Comparison of ENCODE assay signal across 12 mouse cellular contexts in the genomic region with DNA sequence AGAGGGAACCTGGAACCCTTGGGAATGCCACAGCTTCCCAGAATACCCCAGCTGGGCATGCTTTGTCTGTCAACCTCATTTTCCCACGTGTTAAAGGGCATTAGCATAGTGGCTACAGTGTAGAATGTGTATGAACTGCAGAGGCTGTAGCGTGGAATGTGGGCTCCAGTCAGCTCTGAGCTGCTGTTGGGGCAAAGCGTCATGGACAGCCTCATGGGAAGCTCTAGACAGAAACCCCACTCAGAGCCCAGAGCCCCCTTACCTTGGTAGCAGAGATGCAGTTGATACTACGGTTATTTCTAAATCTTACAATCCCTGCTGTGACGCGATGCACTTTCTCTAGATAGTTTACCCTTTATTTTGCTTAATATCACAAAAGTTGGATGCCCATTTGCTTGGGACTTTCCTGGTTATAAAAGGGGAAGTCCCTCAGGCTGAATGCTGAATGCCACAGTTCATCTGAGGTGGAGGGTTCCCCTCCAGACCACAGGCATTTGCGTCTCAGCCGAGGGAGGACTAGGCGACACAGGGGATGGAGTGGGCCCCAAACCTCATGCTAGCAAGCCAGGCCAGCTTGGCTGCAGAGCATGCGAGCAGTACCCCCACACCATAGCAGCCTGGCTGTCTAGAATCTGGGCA. TPM values are rescaled to one million over a fixed set of nuclear protein-coding genes. Genes with fewer than 3 reads are reported as not detected.
DNase-seq lines count a peak whose midpoint lies in the region; ATAC-seq and TF ChIP-seq lines count a peak whose summit lies in the region.
"Had no signal": no experiment of that assay in that cellular context is flagged by ENCODE, and none has a peak within 500 bp of the region (broad histone marks: within the 10 kb centered on the region; RNA-seq: fewer than 3 reads in every experiment).

No protein-coding gene starts in this region.

- 65% methylated on average over 10 of the region's 10 CpGs for WGBS in kidney, embryonic 15.5 days
- 65% methylated on average over 10 of the region's 10 CpGs for WGBS in limb, embryonic 13.5 days

- peaks cover 11% of the 10 kb centered on the region for H3K27me3 ChIP-seq in kidney, embryonic 15.5 days
- H3K27me3 ChIP-seq in limb, embryonic 13.5 days, result peaks cover 8% of the 10 kb centered on the region; the same call in 1 of the 2 replicates

- TF ChIP-seq POLR2A in brain, embryonic 14.5 days (IDR thresholded peaks at IDR 0.05; ENCODE audit: borderline replicate concordance, extremely low read depth, insufficient read depth, insufficient read length, poor library complexity, severe bottlenecking), result no peak

- no peak overlapping the region for H3K4me3 ChIP-seq in kidney, embryonic 15.5 days (replicated peaks)
- H3K4me3 ChIP-seq in limb, embryonic 13.5 days, result no peak overlapping the region

- H3K4me2 ChIP-seq in kidney, embryonic 15.5 days, result no peak overlapping the region
- no peak overlapping the region for H3K4me2 ChIP-seq in limb, embryonic 13.5 days (replicated peaks)

- H3K27ac ChIP-seq in kidney, embryonic 15.5 days, result peak overlapping the region; percentile 82
- H3K27ac ChIP-seq in limb, embryonic 13.5 days, result peak overlapping the region; percentile 44; the same call in 1 of the 2 replicates

- H3K9ac ChIP-seq in kidney, embryonic 15.5 days, result no peak overlapping the region
- 0 out of 2 replicates have a peak overlapping the region, but pooled peaks have one; percentile 31 for H3K9ac ChIP-seq in limb, embryonic 13.5 days

- ATAC-seq in kidney, embryonic 15.5 days (replicated peaks; ENCODE audit: low FRiP score), result no peak; the same call in 1 of the 2 replicates
- ATAC-seq in limb, embryonic 13.5 days (ENCODE audit: low FRiP score, low read depth), result no peak

- TF ChIP-seq CTCF in brain, embryonic 14.5 days (IDR thresholded peaks at IDR 0.05; ENCODE audit: borderline replicate concordance, extremely low read depth, insufficient read depth, insufficient read length), result no peak

- H3K36me3 ChIP-seq in kidney, embryonic 15.5 days, result no peaks in the 10 kb centered on the region
- H3K36me3 ChIP-seq in limb, embryonic 13.5 days, result no peaks in the 10 kb centered on the region

- DNase-seq in kidney, adult 8-10 months, result no peak
- DNase-seq in CD4-positive helper T cell, adult 2 months (ENCODE audit: low read depth, low spot score), result peak; percentile 38
- DNase-seq in brain, embryonic 14.5 days (ENCODE audit: low read depth), result peak; percentile 21
- no peak for DNase-seq in adrenal gland, adult 2 months
- no peak for DNase-seq in cerebellum, adult 11 months
- DNase-seq in ovary, adult 18-20 months (ENCODE audit: low spot score), result no peak
- DNase-seq: left cerebral cortex, postnatal 4 days; midbrain, embryonic 14.5 days; right cerebral cortex, postnatal 4 days had no signal

- H3K9me3 ChIP-seq in kidney, embryonic 15.5 days (replicated peaks), result no peaks in the 10 kb centered on the region
- no peaks in the 10 kb centered on the region for H3K9me3 ChIP-seq in limb, embryonic 13.5 days

- peaks cover 32% of the 10 kb centered on the region for H3K4me1 ChIP-seq in kidney, embryonic 15.5 days
- H3K4me1 ChIP-seq in limb, embryonic 13.5 days, result peaks cover 30% of the 10 kb centered on the region

RNA-seq across cellular contexts. Expression of gene Cx3cl1, which starts 7.2 kb away (rescaled TPM):
- polyA plus RNA-seq in kidney, embryonic 15.5 days (2015; fragmentation: Nextera tagmentation; extraction: Ambion mirVana), result 9.6 and 9.8 TPM in 2 replicates
- 23.9 and 28.2 TPM in 2 replicates for polyA plus RNA-seq in brain, embryonic 14.5 days (2012; rRNA removed)
- polyA plus RNA-seq in limb, embryonic 13.5 days (2015; fragmentation: Nextera tagmentation; extraction: Ambion mirVana), result 6.3 and 6.8 TPM in 2 replicates
- total RNA-seq in adrenal gland, adult 2 months (2021), result 10 to 100 TPM; 29.3 to 48.2 TPM
- 116 and 153 TPM in 2 replicates for polyA plus RNA-seq in adrenal gland, adult 2 months (2012; rRNA removed)

RNA-seq across cellular contexts. Expression of gene Ccl17, which starts 31.2 kb away (rescaled TPM):
- polyA plus RNA-seq in kidney, embryonic 15.5 days (2015; fragmentation: Nextera tagmentation; extraction: Ambion mirVana), result not detected in 2 replicates
- polyA plus RNA-seq in brain, embryonic 14.5 days (2012; rRNA removed), result 0.18 TPM in 1 of 2 replicates, not detected in the other
- 0.42 TPM in 1 of 2 replicates, not detected in the other for polyA plus RNA-seq in limb, embryonic 13.5 days (2015; fragmentation: Nextera tagmentation; extraction: Ambion mirVana)
- total RNA-seq in adrenal gland, adult 2 months (2021), result 1 to 10 TPM in 1 of 2 experiments, not detected in 1; 1.7 TPM
- polyA plus RNA-seq in adrenal gland, adult 2 months (2012; rRNA removed), result 0.36 TPM in 1 of 2 replicates, not detected in the other
- total RNA-seq: heart, postnatal 36 days had no signal
- polyA plus RNA-seq: midbrain, embryonic 14.5 days had no signal

RNA-seq across cellular contexts. Expression of gene Ccl22, which starts 33.6 kb away (rescaled TPM):
- polyA plus RNA-seq in kidney, embryonic 15.5 days (2015; fragmentation: Nextera tagmentation; extraction: Ambion mirVana), result not detected in 2 replicates
- polyA plus RNA-seq in brain, embryonic 14.5 days (2012; rRNA removed), result 0.04 TPM in 2 replicates
- polyA plus RNA-seq in limb, embryonic 13.5 days (2015; fragmentation: Nextera tagmentation; extraction: Ambion mirVana), result not detected in 2 replicates
- total RNA-seq in adrenal gland, adult 2 months (2021), result not detected
- 0.44 and 0.55 TPM in 2 replicates for polyA plus RNA-seq in adrenal gland, adult 2 months (2012; rRNA removed)
- total RNA-seq: heart, postnatal 36 days; left cerebral cortex, postnatal 4 days had no signal

RNA-seq across cellular contexts. Expression of gene Coq9, which starts 59.1 kb away (rescaled TPM):
- 81.0 and 83.6 TPM in 2 replicates for polyA plus RNA-seq in kidney, embryonic 15.5 days (2015; fragmentation: Nextera tagmentation; extraction: Ambion mirVana)
- polyA plus RNA-seq in brain, embryonic 14.5 days (2012; rRNA removed), result 60.1 and 62.3 TPM in 2 replicates
- polyA plus RNA-seq in limb, embryonic 13.5 days (2015; fragmentation: Nextera tagmentation; extraction: Ambion mirVana), result 72.7 and 73.7 TPM in 2 replicates
- total RNA-seq in adrenal gland, adult 2 months (2021), result 100 to 1,000 TPM; 186 to 208 TPM
- 538 and 543 TPM in 2 replicates for polyA plus RNA-seq in adrenal gland, adult 2 months (2012; rRNA removed)

RNA-seq across cellular contexts. Expression of gene Ciapin1, which starts 59.1 kb away (rescaled TPM):
- 115 and 126 TPM in 2 replicates for polyA plus RNA-seq in kidney, embryonic 15.5 days (2015; fragmentation: Nextera tagmentation; extraction: Ambion mirVana)
- 81.3 and 82.0 TPM in 2 replicates for polyA plus RNA-seq in brain, embryonic 14.5 days (2012; rRNA removed)
- 127 and 133 TPM in 2 replicates for polyA plus RNA-seq in limb, embryonic 13.5 days (2015; fragmentation: Nextera tagmentation; extraction: Ambion mirVana)
- 100 to 1,000 TPM in 1 of 2 experiments, 10 to 100 TPM in 1; 81.5 to 123 TPM for total RNA-seq in adrenal gland, adult 2 months (2021)
- 118 and 146 TPM in 2 replicates for polyA plus RNA-seq in adrenal gland, adult 2 months (2012; rRNA removed)

Comparison
In these comparisons a context has a peak if more than half of its experiments do, and no peak if none do; other contexts are left out.
1. DNase-seq: peak in CD4-positive helper T cell, adult 2 months (single experiment) and brain, embryonic 14.5 days (single experiment); none in kidney, adult 8-10 months (0 of 2), adrenal gland, adult 2 months (single experiment), cerebellum, adult 11 months (single experiment) and ovary, adult 18-20 months (single experiment).